Mouse (Mus musculus): ENCODE data around the gene Hipk1. TPM values are rescaled to one million over a fixed set of nuclear protein-coding genes. Genes with fewer than 3 reads are reported as not detected.

Hipk1 gene
- polyA plus RNA-seq, 1 experiment from 2014 or later: 9.9 TPM

GRCm38 (mm10) chr3:103715762-103716693 lies 75.3 kb downstream of the Hipk1 start:
- H3K9me3 ChIP-seq: no peaks in the 10 kb centered on the region
- H3K27me3 ChIP-seq (replicated peaks; ENCODE audit: low read depth, poor library complexity, severe bottlenecking): 0 out of 2 replicates have a peak, but pooled peaks cover 9% of the 10 kb centered on the region
- no peak overlapping the region for H3K4me3 ChIP-seq
- H3K4me1 ChIP-seq: peaks cover 20% of the 10 kb centered on the region
- peak overlapping the region; percentile 40; the same call in 1 of the 2 replicates for H3K27ac ChIP-seq (replicated peaks)
- H3K36me3 ChIP-seq (replicated peaks): no peaks in the 10 kb centered on the region
- WGBS: 47% methylated on average over 11 of the region's 11 CpGs
- peak; percentile 45 for DNase-seq (ENCODE audit: low spot score)

GRCm38 (mm10) chr3:103714942-103715341 lies 76.4 kb downstream of the Hipk1 start:
- H3K27me3 ChIP-seq (replicated peaks; ENCODE audit: low read depth, poor library complexity, severe bottlenecking): 0 out of 2 replicates have a peak, but pooled peaks cover 9% of the 10 kb centered on the region
- H3K9me3 ChIP-seq: no peaks in the 10 kb centered on the region
- H3K27ac ChIP-seq (replicated peaks): no peak overlapping the region
- peaks cover 23% of the 10 kb centered on the region for H3K4me1 ChIP-seq
- no peaks in the 10 kb centered on the region for H3K36me3 ChIP-seq (replicated peaks)
- no peak for DNase-seq (ENCODE audit: low spot score)
- H3K4me3 ChIP-seq: no peak overlapping the region
- WGBS: 90% methylated on average over 8 of the region's 8 CpGs

GRCm38 (mm10) chr3:103714236-103714875 lies 77.0 kb downstream of the Hipk1 start:
- Histone ChIP-seq H3K27ac (replicated peaks) (no peak overlapping the region), H3K9me3 (no peaks in the 10 kb centered on the region), H3K4me3 (no peak overlapping the region), H3K27me3 (replicated peaks; ENCODE audit: low read depth, poor library complexity, severe bottlenecking) (0 out of 2 replicates have a peak, but pooled peaks cover 9% of the 10 kb centered on the region), H3K4me1 (peaks cover 23% of the 10 kb centered on the region), H3K36me3 (replicated peaks) (no peaks in the 10 kb centered on the region)
- WGBS: 69% methylated on average over 7 of the region's 7 CpGs
- DNase-seq (ENCODE audit: low spot score): no peak

GRCm38 (mm10) chr3:103712196-103712595 lies 79.2 kb downstream of the Hipk1 start:
- Histone ChIP-seq H3K27me3 (replicated peaks; ENCODE audit: low read depth, poor library complexity, severe bottlenecking) (0 out of 2 replicates have a peak, but pooled peaks cover 5% of the 10 kb centered on the region), H3K4me1 (peaks cover 19% of the 10 kb centered on the region), H3K9me3 (no peaks in the 10 kb centered on the region), H3K27ac (replicated peaks) (no peak overlapping the region), H3K4me3 (no peak overlapping the region), H3K36me3 (replicated peaks) (no peaks in the 10 kb centered on the region)
- WGBS: 83% methylated on average over 4 of the region's 4 CpGs
- no peak for DNase-seq (ENCODE audit: low spot score)

GRCm38 (mm10) chr3:103709470-103710040 lies 81.8 kb downstream of the Hipk1 start:
- Histone ChIP-seq H3K4me3 (no peak overlapping the region), H3K36me3 (replicated peaks) (no peaks in the 10 kb centered on the region), H3K4me1 (0 out of 2 replicates have a peak, but pooled peaks cover 3% of the 10 kb centered on the region), H3K27ac (replicated peaks) (no peak overlapping the region), H3K9me3 (no peaks in the 10 kb centered on the region), H3K27me3 (replicated peaks; ENCODE audit: low read depth, poor library complexity, severe bottlenecking) (no peaks in the 10 kb centered on the region)
- 94% methylated on average over 5 of the region's 5 CpGs for WGBS
- no peak for DNase-seq (ENCODE audit: low spot score)

GRCm38 (mm10) chr3:103705426-103705825 lies 85.9 kb downstream of the Hipk1 start:
- Histone ChIP-seq H3K9me3 (no peaks in the 10 kb centered on the region), H3K27me3 (replicated peaks; ENCODE audit: low read depth, poor library complexity, severe bottlenecking) (no peaks in the 10 kb centered on the region), H3K4me1 (0 out of 2 replicates have a peak, but pooled peaks cover under 1% of the 10 kb centered on the region), H3K4me3 (no peak overlapping the region), H3K36me3 (replicated peaks) (no peaks in the 10 kb centered on the region), H3K27ac (replicated peaks) (no peak overlapping the region)
- 91% methylated on average over 12 of the region's 12 CpGs for WGBS
- DNase-seq (ENCODE audit: low spot score): no peak

- no peak overlapping the region for H3K4me3 ChIP-seq
- 77% methylated on average over 6 of the region's 6 CpGs for WGBS
- no peaks in the 10 kb centered on the region for H3K4me1 ChIP-seq
- DNase-seq (ENCODE audit: low spot score): no peak
- no peaks in the 10 kb centered on the region for H3K36me3 ChIP-seq (replicated peaks)
- H3K9me3 ChIP-seq: no peaks in the 10 kb centered on the region
- no peaks in the 10 kb centered on the region for H3K27me3 ChIP-seq (replicated peaks; ENCODE audit: low read depth, poor library complexity, severe bottlenecking)
- H3K27ac ChIP-seq (replicated peaks): no peak overlapping the region
Measured at GRCm38 (mm10) chr3:103704661-103705060, 86.7 kb downstream of the Hipk1 start.

GRCm38 (mm10) chr3:103696388-103696925 lies 94.9 kb downstream of the Hipk1 start:
- no peak overlapping the region for H3K4me3 ChIP-seq
- DNase-seq (ENCODE audit: low spot score): no peak
- WGBS: 64% methylated on average over 1 of the region's 1 CpGs
- H3K36me3 ChIP-seq (replicated peaks): no peaks in the 10 kb centered on the region
- no peak overlapping the region for H3K27ac ChIP-seq (replicated peaks)
- H3K9me3 ChIP-seq: no peaks in the 10 kb centered on the region
- no peaks in the 10 kb centered on the region for H3K4me1 ChIP-seq
- H3K27me3 ChIP-seq (replicated peaks; ENCODE audit: low read depth, poor library complexity, severe bottlenecking): no peaks in the 10 kb centered on the region

- no peaks in the 10 kb centered on the region for H3K27me3 ChIP-seq (replicated peaks; ENCODE audit: low read depth, poor library complexity, severe bottlenecking)
- no peaks in the 10 kb centered on the region for H3K36me3 ChIP-seq (replicated peaks)
- no peak for DNase-seq (ENCODE audit: low spot score)
- WGBS: 70% methylated on average over 3 of the region's 3 CpGs
- H3K27ac ChIP-seq (replicated peaks): no peak overlapping the region
- no peak overlapping the region for H3K4me3 ChIP-seq
- H3K9me3 ChIP-seq: no peaks in the 10 kb centered on the region
- no peaks in the 10 kb centered on the region for H3K4me1 ChIP-seq
Measured at GRCm38 (mm10) chr3:103695556-103695955, 95.8 kb downstream of the Hipk1 start.

- H3K36me3 ChIP-seq (replicated peaks): no peaks in the 10 kb centered on the region
- H3K27me3 ChIP-seq (replicated peaks; ENCODE audit: low read depth, poor library complexity, severe bottlenecking): no peaks in the 10 kb centered on the region
- no peak overlapping the region for H3K27ac ChIP-seq (replicated peaks)
- DNase-seq (ENCODE audit: low spot score): no peak
- H3K4me1 ChIP-seq: no peaks in the 10 kb centered on the region
- H3K9me3 ChIP-seq: no peaks in the 10 kb centered on the region
- 80% methylated on average over 3 of the region's 3 CpGs for WGBS
- H3K4me3 ChIP-seq: no peak overlapping the region
Measured at GRCm38 (mm10) chr3:103690506-103690905, 100.9 kb downstream of the Hipk1 start.
